Mouse (Mus musculus): ENCODE results near the gene Fto.

- no peak for TF ChIP-seq CHD2 (IDR thresholded peaks at IDR 0.05; ENCODE audit: low read depth, low read length)
- no peak for TF ChIP-seq HCFC1 (IDR thresholded peaks at IDR 0.05; ENCODE audit: borderline replicate concordance, insufficient read depth, low read length)
Measured at GRCm38 (mm10) chr8:91329461-91329850, 16.1 kb downstream of the Fto start.
